In genomic region chr7:46542117-46542516, GRCm38 (mm10) we compare ENCODE assay signal across 24 mouse cellular contexts.
"Had no signal": no experiment of that assay in that cellular context is flagged by ENCODE, and none has a peak within 500 bp of the region (broad histone marks: within the 10 kb centered on the region; RNA-seq: fewer than 3 reads in every experiment).

No protein-coding gene starts in this region.

- H3K27ac ChIP-seq: embryonic facial prominence, embryonic 10.5 days; embryonic facial prominence, embryonic 12.5 days; embryonic facial prominence, embryonic 13.5 days; embryonic facial prominence, embryonic 15.5 days; forebrain, embryonic 10.5 days; forebrain, embryonic 12.5 days; forebrain, embryonic 13.5 days; forebrain, embryonic 15.5 days; gastrocnemius, adult 2 months; heart, adult 2 months had no signal

- H3K4me1 ChIP-seq: embryonic facial prominence, embryonic 10.5 days; embryonic facial prominence, embryonic 12.5 days; embryonic facial prominence, embryonic 13.5 days; embryonic facial prominence, embryonic 15.5 days had no signal

- H3K4me2 ChIP-seq: embryonic facial prominence, embryonic 12.5 days; embryonic facial prominence, embryonic 13.5 days; embryonic facial prominence, embryonic 15.5 days; forebrain, embryonic 12.5 days; forebrain, embryonic 13.5 days; forebrain, embryonic 15.5 days had no signal

- H3K4me3 ChIP-seq: embryonic facial prominence, embryonic 10.5 days; embryonic facial prominence, embryonic 12.5 days; embryonic facial prominence, embryonic 13.5 days; embryonic facial prominence, embryonic 15.5 days; erythroblast, embryonic 14.5 days; forebrain, embryonic 10.5 days; forebrain, embryonic 12.5 days; forebrain, embryonic 13.5 days; forebrain, embryonic 15.5 days; gastrocnemius, adult 2 months; heart, adult 2 months had no signal

- H3K36me3 ChIP-seq: embryonic facial prominence, embryonic 10.5 days; embryonic facial prominence, embryonic 12.5 days; embryonic facial prominence, embryonic 15.5 days; forebrain, embryonic 10.5 days; forebrain, embryonic 12.5 days had no signal

- H3K27me3 ChIP-seq: embryonic facial prominence, embryonic 12.5 days; embryonic facial prominence, embryonic 13.5 days; embryonic facial prominence, embryonic 15.5 days; forebrain, embryonic 12.5 days; forebrain, embryonic 13.5 days; forebrain, embryonic 15.5 days had no signal

- DNase-seq: cerebellum, adult 8-10 months; cerebellum, adult 9-10 months; cerebellum, adult 9-11 months; cerebellum, postnatal 14 days; cerebellum, postnatal 36 days; embryo, embryonic 11 days; forebrain, postnatal 0 days; gastrocnemius, adult 2 months; gastrocnemius, postnatal 10 days; gastrocnemius, postnatal 14 days; gastrocnemius, postnatal 25 days; gastrocnemius, postnatal 36 days; heart, adult 11 months; heart, adult 18-20 months; heart, adult 2 months had no signal
